Mouse (Mus musculus): ENCODE measurements around the gene Dctpp1.

The Dctpp1 gene

GRCm38 (mm10) chr7:127231826-127232621 lies 28.5 kb downstream of the Dctpp1 start:
- in situ Hi-C loops (cut with MboI, MseI): no loop called here

DNA sequence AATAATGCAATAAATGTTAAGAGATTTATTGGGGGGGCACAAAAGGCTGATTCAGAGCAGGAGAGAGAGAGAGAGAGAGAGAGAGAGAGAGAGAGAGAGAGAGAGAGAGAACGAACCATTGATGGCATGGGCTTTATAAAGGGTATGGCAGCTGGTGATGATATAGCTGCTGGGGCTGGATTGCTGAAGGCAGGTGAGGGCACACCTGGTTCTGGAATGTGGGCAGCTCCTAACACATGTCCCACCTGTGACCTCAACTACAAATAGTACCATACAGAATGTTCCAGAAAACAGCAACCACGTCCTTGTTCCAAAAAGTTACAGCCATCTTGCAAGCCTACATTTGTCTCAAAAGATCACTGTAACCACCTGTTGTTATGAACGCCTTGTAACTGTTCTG lies 29.1 kb downstream of the Dctpp1 start:
- in situ Hi-C loops (cut with MboI, MseI): no loop called here

- in situ Hi-C loops (cut with MboI, MseI): no loop called here
Measured at GRCm38 (mm10) chr7:127228615-127229303, 31.8 kb downstream of the Dctpp1 start.

GRCm38 (mm10) chr7:127225147-127225995 lies 35.1 kb downstream of the Dctpp1 start:
- in situ Hi-C loops (cut with MboI, MseI): no loop called here

DNA sequence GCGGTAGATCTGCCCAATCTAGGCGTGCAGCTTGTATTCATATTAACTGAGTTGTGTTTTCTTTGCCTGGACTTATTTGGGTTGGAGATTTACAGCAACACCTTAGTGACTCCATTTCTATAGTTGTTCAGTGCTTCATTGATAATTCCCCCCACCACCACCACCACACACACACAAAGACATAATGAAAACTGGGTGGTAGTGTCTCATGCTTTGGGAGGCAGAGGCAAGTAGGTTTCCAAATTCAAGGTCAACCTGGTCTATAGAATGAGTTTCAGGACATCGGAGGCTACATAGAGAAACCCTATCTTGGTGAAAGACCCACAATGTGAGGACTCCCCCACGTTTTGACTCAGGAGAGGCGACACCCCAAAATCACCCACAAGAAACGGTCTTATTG lies 35.9 kb downstream of the Dctpp1 start:
- in situ Hi-C loops (cut with MboI, MseI): no loop called here

GRCm38 (mm10) chr7:127223515-127224478 lies 36.7 kb downstream of the Dctpp1 start:
- in situ Hi-C loops (cut with MboI, MseI): no loop called here

DNA sequence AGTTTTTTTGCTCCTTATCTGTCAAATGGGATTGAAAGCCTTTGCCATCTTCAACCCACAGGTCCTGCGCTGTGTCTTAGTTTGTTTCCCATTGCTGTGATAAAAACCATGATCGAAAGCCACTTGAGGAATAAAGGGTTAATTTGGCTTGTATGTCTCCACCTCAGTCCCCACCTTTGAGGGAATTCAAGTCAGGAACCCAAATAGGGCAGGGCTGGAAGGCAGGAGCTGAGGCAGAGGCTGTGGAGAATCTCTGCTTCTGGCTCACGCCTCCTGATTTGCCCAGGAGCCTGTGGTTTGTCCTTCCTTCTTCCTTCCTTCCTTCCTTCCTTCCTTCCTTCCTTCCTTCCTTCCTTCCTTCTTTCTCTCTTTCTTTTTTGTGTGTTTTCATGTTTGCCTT lies 37.4 kb downstream of the Dctpp1 start:
- in situ Hi-C loops (cut with MboI, MseI): no loop called here

DNA sequence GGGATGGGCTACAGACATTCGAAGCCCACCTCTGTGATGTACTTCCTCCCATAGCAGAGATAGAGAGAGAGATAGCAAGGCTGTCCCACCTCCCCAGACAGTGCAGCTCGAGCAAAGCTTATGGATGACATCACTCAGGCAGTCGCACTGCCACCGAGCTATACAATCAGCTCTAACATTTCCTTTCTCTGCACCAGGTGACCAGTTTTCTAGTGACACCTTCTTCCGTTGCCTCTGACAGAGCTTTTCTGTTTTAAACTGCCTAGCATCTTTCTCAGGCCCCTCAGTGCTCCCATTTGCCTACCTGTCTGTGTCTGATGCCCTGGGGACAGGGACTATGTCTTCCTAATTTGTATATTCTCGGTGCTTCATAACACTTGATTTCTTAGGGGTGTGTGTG lies 40.1 kb downstream of the Dctpp1 start:
- in situ Hi-C loops (cut with MboI, MseI): no loop called here

GRCm38 (mm10) chr7:127218670-127219069 lies 41.8 kb downstream of the Dctpp1 start:
- in situ Hi-C loops (cut with MboI, MseI): no loop called here

DNA sequence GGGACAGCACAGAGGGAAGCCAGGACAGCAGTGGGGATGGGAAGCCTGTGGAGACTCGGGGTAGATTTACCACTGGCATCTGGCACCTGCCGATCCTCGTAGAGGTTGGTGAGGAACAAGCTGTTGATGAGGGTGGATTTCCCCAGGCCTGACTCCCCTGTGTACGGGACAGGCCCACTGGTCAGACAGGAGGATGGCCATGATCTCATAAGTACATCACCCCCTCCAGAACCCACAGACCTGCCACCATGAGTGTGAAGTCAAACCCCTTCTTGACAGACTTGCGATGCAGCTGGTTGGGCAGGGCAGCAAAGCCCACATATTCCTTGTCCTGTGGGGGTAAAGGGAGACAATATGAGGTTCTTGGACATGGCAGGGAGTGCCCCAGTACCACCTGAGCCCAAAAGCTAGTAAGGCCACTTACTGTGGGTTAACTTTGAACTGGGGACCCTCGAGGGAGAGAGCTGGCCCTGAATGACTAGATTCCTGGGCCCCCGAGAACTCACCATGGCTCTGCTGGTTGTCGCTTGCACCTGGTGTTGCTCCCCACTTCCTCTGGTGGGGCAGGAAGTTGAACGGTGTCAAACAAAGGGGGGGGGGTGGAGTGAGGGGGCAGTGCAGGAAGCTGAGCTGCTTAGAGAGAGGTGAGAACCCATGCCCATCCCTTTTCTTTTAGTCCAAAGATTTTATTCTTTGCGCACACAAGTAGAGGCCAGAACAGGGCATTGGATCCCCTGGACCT lies 42.4 kb downstream of the Dctpp1 start:
- in situ Hi-C loops (cut with MboI, MseI): no loop called here

- in situ Hi-C loops (cut with MboI, MseI): no loop called here
Measured at GRCm38 (mm10) chr7:127217475-127217874, 43.0 kb downstream of the Dctpp1 start.

- in situ Hi-C loops (cut with MboI, MseI): no loop called here
Measured at GRCm38 (mm10) chr7:127216307-127216706, 44.2 kb downstream of the Dctpp1 start.

DNA sequence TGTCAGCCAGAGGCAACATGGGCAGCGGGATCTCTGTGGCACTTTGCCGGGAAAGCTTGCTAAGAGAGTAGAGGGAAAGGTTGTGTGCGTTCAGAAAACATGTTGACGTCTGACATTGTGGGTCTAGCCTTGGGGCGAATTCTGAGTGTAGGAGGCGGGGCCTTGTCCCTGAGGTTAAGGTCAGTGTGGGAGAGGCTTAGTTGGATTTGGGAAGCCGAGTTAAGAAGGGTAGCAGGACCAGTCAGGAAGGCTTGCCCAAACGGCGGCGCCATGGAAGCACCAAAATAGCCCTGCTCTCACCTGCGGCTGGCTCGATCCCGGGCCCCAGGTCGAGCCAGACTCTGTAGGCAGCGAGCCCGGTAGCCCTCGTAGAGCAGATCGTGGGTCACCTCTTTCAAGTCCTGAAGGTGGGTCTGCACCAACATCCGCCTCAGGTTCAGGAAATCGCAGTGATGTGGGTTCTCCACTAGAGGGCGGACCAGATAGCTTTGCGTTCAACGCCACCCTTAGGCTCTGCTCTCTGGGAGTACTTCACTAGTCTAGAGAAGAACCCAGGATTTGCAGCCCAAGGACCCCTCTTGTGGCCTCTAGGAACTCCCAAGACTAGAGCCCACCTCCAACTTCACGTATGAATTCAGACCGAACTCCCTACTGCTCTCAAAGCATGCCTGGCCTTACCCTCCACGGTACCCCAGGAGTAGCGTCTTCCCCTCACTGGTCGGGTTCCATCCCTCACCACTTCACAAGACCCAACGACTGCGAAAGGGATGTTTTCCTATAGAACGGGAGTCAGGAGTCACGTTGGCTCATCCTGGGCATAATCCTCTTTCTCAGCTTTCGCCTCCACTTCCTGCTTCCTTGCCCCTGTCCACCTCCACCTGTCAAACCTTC lies 45.3 kb downstream of the Dctpp1 start:
- in situ Hi-C loops (cut with MboI, MseI): no loop called here

DNA sequence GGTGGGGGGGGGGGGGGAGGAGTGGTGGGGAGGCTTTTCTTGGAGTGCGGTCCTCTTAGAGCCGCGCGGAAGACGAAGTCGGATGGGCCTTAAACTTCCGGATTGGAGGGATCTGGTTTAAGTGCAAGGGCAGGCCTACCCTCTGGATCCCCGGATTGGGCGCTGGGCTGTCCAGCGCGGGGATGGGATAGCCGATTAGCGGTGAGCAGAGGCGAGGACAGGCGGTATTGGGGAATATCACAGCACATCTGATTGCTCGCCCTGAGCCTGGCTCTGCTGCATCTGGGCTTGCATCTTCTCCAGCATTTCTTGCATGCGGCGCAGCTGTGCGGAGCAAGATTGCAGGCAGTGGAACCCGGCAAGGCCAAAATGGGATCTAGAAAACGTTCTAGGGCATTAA lies 46.0 kb downstream of the Dctpp1 start:
- in situ Hi-C loops (cut with MboI, MseI): no loop called here

GRCm38 (mm10) chr7:127213930-127214329 lies 46.6 kb downstream of the Dctpp1 start:
- in situ Hi-C loops (cut with MboI, MseI): no loop called here

- in situ Hi-C loops (cut with MboI, MseI): no loop called here
Measured at GRCm38 (mm10) chr7:127213485-127213884, 47.0 kb downstream of the Dctpp1 start.

DNA sequence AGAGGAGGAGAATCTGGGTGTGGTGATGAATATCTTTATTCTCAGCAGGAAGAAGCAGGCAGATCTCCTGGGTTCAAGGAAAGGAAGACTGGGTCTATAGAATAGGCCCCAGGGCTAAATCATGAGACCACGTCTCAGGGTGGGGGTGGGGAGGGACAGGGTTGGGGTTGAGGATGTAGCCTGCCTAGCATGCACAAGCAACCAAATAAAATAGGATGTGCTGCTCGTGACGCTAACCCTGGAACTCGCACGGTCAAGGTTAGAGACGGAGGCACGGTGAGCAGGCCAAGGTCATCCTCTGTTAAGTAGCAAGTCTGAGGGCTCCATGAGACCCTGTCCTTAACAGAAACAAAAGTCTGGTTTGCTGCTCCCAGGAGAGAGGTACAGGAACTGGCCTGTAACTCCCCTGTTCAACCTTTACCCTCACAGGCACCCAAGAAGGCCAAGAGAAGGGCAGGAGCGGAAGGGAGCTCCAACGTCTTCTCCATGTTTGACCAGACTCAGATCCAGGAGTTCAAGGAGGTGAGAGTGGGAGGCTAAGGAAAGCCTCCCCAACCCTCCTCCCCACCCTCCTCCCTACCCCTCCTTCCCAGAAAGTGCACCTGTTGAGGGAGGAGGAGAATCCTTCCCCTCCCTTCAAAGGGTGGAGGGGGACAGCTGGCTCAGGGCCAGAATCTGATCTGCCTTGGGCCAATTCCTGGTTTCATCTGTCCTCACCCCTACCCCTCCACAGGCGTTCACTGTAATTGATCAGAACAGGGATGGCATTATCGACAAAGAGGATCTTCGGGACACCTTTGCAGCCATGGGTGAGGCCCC lies 47.9 kb downstream of the Dctpp1 start:
- in situ Hi-C loops (cut with MboI, MseI): no loop called here

GRCm38 (mm10) chr7:127211014-127211745 lies 49.3 kb downstream of the Dctpp1 start:
- in situ Hi-C loops (cut with MboI, MseI): no loop called here
